Mouse (Mus musculus) kidney, adult 8-10 months (tissue): ENCODE measurements around the gene Ywhab.

Experiments used
- DNase-seq, 2 experiments: peaks; one replicate each; pipeline ENCODE4 v3.0.0; 2022

Ywhab gene

GRCm38 (mm10) chr2:164010496-164010895, 15.7 kb downstream of the Ywhab start:
- DNase-seq: no peak

DNA sequence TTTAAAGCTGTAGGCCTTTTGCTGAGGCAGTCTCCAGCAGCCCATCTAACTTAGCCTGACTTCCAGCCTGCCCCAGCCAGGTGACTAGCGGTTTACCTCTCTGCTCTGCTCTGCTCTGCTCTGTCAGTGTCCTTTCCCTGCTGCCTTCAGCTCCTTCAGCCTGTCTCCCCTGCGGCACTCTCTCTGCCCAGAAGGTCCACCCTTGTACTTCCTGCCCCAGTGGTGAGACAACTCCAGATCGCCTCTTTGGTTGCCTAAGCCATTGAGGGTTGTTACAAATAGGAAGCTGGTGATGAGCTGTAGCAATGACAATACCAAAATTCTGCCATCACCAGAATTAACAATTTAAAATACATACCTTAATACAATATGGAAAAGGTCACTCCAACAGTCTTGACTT, 16.2 kb downstream of the Ywhab start:
- DNase-seq: no peak

DNA sequence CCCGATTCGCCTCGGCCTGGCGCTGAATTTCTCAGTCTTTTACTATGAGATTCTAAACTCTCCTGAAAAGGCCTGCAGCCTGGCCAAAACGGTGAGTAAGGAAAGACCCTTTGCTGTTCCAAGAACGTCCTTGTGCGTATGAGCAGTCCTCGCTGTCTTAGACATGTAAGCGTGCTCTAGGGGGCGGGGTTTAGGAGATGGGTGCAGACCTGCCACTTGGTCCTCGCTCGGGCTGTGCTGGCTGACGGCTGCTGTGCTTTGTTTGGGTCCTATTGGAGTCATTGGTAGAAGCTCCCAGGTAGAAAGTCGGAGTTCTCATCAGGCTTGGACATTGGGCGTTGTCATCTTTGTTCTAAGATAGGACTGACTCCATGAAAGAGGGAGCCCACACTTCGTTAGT, 20.5 kb downstream of the Ywhab start:
- no peak for DNase-seq

DNA sequence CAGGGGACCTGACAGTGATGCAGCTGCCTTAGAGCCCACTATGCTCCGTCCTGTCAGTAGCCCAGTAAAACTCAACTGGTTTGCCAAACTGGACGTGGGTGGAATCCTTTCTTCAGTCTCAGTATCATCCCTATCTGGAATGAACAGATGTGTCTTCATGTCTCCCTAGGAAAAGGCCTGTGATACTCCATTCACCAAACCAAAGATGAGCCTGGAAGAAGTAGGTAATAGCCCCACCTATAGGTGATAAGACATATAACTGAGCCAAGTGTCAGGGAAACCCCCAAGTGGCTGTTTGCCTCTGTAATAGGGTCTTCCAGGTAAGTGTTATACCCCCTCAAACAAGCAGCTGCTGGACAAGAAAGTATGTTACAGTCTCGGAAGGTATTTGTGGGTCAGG, 24.1 kb downstream of the Ywhab start:
- no peak for DNase-seq

- no peak for DNase-seq
Measured at GRCm38 (mm10) chr2:164019943-164020342, 25.2 kb downstream of the Ywhab start.

DNA sequence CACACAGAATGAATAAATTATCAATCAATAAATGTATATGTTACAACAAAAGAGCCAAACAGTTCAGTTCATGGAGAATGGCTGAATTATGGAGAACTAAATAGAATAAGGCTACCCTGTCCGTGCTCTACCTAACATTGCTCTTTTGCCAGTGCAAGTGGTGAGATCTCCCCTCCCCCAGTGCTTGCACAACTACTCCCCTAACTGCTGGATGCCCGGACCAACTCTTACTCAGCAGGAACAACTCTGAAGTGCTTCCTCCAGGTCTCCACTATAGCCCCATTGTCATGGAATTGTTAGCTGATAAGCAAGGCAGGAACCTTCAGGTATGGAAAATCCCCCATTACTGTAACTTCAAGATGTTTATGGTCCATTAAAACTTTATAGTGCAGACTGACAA, 27.3 kb downstream of the Ywhab start:
- DNase-seq: no peak

DNA sequence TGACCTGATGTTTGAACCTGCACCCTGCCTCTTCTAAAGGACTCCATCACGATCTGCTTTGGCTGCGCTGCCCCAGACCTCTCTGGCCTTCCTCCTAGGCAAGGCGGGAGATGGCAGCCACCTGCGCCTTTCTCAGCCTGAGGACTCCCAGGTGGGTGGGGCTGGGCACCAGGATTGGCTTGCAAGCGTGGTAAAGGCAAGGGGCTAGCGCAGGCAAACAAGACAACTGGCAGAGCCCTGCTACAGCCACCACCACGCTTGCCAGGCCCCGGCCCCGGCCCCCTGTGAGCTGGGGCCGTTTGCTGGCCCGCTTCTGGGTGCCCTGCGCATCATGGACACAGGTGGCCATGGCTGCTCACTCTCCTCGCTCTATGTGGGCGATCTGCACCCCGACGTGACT, 30.4 kb downstream of the Ywhab start, which contains the start of gene Pabpc1l:
Pabpc1l (plus strand) TSS at position 301 of the 400 bp plus-strand sequence.
- DNase-seq: no peak

- DNase-seq: no peak
Measured at GRCm38 (mm10) chr2:164031147-164031546, 36.4 kb downstream of the Ywhab start.

- DNase-seq: no peak
Measured at GRCm38 (mm10) chr2:164032973-164033372, 38.2 kb downstream of the Ywhab start.

GRCm38 (mm10) chr2:164036520-164037019, 41.8 kb downstream of the Ywhab start:
- DNase-seq: no peak

DNA sequence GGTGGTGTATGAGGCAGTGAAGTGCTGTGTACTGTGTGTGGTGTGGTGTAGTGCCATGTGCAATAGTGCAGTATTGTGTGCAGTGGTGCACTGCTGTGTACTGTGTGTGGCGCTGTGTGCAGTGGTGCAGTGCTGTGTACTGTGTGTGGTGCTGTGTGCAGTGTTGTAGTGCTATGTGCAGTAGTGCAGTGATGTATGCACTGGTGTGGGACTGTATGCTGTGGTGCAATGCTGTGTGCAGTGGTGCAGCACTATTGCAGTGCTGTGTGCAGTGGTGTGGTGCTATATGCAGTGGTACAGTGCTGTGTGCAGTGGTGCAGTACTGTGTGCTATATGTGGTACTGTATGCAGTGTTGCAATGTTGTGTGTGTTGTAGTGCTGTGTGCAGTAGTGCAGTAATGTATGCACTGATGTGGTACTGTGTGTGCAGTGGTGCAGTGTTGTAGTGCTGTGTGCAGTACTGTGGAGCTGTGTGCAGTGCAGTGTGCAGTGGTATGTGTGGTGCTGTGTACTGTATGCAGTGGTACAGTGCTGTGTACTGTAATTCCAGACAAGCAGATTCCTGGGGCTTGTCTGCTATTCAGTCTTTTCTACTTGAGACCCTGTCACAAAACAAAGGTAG, 43.8 kb downstream of the Ywhab start:
- no peak for DNase-seq

- DNase-seq: no peak
Measured at GRCm38 (mm10) chr2:164040949-164041348, 46.2 kb downstream of the Ywhab start.

DNA sequence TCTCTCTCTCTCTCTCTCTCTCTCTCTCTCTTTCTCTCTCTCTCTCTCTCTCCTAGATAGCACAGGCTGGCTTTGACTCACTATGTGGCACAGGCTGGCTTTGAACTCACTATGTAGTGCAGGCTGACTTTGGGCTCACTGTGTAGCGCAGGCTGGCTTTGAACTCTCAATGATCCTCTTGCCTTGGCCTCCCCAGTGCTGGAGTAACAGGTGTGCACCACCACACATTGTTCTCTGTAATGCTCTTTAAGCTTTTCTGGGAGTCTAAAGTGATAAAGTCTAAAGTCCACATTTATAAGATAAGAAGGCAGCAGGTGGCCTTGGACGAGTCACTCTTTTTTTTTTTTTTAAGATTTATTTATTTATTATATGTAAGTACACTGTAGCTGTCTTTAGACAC, 46.8 kb downstream of the Ywhab start:
- DNase-seq: no peak

DNA sequence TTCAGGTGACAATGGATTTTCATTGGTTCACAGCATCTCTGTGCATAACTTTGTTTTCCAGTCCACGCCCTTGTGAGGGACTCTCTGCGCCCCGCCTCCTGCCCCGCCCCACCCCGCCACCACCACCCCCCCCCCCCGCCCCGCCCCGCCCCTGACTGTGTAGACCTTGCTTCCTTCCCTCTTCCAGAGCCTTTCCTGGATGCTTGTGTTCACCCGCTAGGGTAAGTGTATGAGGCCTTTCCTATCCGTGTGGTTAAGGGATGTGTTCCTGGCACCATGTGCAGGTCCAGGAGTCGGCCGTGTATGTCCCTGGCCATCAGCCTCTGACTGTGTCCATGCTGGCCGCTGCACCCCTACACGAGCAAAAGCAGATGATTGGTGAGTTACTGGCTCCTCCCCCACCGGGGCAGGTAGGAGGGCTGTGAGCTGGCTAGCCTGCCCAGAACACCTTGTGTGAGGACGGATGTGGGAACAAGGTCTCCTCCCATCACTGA, 52.5 kb downstream of the Ywhab start:
- DNase-seq: peak; percentile 38 to 49

GRCm38 (mm10) chr2:164053767-164054166, 59.0 kb downstream of the Ywhab start:
- peak in 1 of 2 experiments; percentile 8 for DNase-seq

DNA sequence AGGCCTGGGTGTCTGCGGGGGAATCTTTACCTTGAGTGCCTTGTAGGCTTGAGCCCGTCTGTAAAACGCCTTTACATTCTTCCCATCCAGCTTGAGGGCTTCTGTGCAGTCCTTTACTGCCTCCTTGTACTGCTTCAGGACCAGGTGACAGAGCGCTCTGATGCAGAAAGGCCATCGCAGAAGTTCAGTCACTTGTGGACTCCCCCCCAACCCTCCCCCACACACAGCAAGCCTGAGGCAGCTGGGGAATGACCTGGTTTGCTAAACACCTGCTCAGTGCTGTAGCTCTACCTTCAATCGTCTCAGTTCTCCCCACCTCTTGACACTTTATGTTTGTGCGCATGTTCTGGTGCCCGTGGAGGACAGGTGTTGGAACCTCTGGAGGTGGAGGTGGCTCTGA, 59.9 kb downstream of the Ywhab start:
- no peak for DNase-seq

GRCm38 (mm10) chr2:164059634-164060235, 65.0 kb downstream of the Ywhab start:
- peak; percentile 17 to 37 for DNase-seq
